Mouse (Mus musculus) heart, embryonic 13.5 days (tissue): ENCODE measurements around the gene Gpr107. TPM values are rescaled to one million over a fixed set of nuclear protein-coding genes. Genes with fewer than 3 reads are reported as not detected.

Source experiments
- ATAC-seq: fragments of 200-750 bp; cut with Nextera tagmentation; 2 replicates; pipeline ENCODE4 v1.8.0; 2017; ENCODE audit warnings: moderate TSS enrichment; ENCODE audit not compliant: insufficient number of reproducible peaks, low FRiP score, low TSS enrichment; ENCODE audit errors: extremely low read depth
- H3K27ac ChIP-seq: fragments of 300-500 bp; sonication (generic); replicated peaks from 2 replicates; pipeline ENCODE4 v1.5.1; 2015; ENCODE audit warnings: moderate library complexity, mild to moderate bottlenecking, inconsistent platforms
- H3K27me3 ChIP-seq: fragments of 300-500 bp; sonication (generic); replicated peaks from 2 replicates; pipeline ENCODE4 v1.6.1; 2015; ENCODE audit warnings: mild to moderate bottlenecking, inconsistent platforms
- H3K36me3 ChIP-seq: fragments of 300-500 bp; sonication (generic); 2 replicates; pipeline ENCODE4 v1.6.1; 2015; ENCODE audit warnings: mild to moderate bottlenecking, inconsistent platforms
- H3K4me1 ChIP-seq: fragments of 300-500 bp; sonication (generic); 2 replicates; pipeline ENCODE4 v1.6.1; 2015; ENCODE audit warnings: inconsistent platforms
- H3K4me2 ChIP-seq: fragments of 300-500 bp; sonication (generic); 2 replicates; pipeline ENCODE4 v1.6.1; 2015; ENCODE audit warnings: inconsistent platforms, mild to moderate bottlenecking, moderate library complexity
- H3K4me3 ChIP-seq: fragments of 300-500 bp; sonication (generic); 2 replicates; pipeline ENCODE4 v1.5.1; 2015; ENCODE audit warnings: moderate library complexity, mild to moderate bottlenecking, inconsistent platforms
- H3K9ac ChIP-seq: fragments of 300-500 bp; sonication (generic); 2 replicates; pipeline ENCODE4 v1.6.1; 2015; ENCODE audit warnings: inconsistent platforms, mild to moderate bottlenecking, moderate library complexity
- H3K9me3 ChIP-seq: fragments of 300-500 bp; sonication (generic); 2 replicates; pipeline ENCODE4 v1.6.1; 2016; ENCODE audit warnings: inconsistent platforms
- whole genome bisulfite sequencing: fragments of 180-500 bp; shearing (Covaris S2); methylation state at CpG from one replicate; pipeline ENCODE4 v1.1.7; 2015; ENCODE audit warnings: mixed read lengths; 5-methylcytosine and 5-hydroxymethylcytosine counted together
- polyA plus RNA-seq: library from polyadenylated mRNA; unstranded; fragments of >200 nt; fragmentation: Nextera tagmentation; extraction: Ambion mirVana; gene quantifications from 2 replicates; pipeline ENCODE4 v1.2.1, GENCODE M21; 2015

Gene Gpr107
- polyA plus RNA-seq, 1 experiment from 2014 or later = 34.8 TPM

GRCm38 (mm10) chr2:31115943-31116731 is 36.0 kb upstream of the Gpr107 start:
- ATAC-seq = no peak
- H3K4me2 ChIP-seq = no peak overlapping the region
- 69% methylated on average over 10 of the region's 10 CpGs for WGBS
- peaks cover 13% of the 10 kb centered on the region for H3K36me3 ChIP-seq
- H3K9me3 ChIP-seq = no peaks in the 10 kb centered on the region
- H3K27ac ChIP-seq = no peak overlapping the region
- peaks cover 51% of the 10 kb centered on the region for H3K4me1 ChIP-seq
- no peak overlapping the region for H3K9ac ChIP-seq
- H3K27me3 ChIP-seq = no peaks in the 10 kb centered on the region
- no peak overlapping the region for H3K4me3 ChIP-seq

- Histone ChIP-seq H3K4me2 (no peak overlapping the region), H3K36me3 (peaks cover 13% of the 10 kb centered on the region), H3K27ac (no peak overlapping the region), H3K9me3 (no peaks in the 10 kb centered on the region), H3K4me3 (no peak overlapping the region), H3K27me3 (no peaks in the 10 kb centered on the region), H3K9ac (no peak overlapping the region), H3K4me1 (peaks cover 57% of the 10 kb centered on the region)
- no peak for ATAC-seq
- 84% methylated on average over 3 of the region's 3 CpGs for WGBS
These were observed 33.9 kb upstream of the Gpr107 start for GRCm38 (mm10) chr2:31118211-31118610.

- no peak overlapping the region for H3K9ac ChIP-seq
- peak overlapping the region; percentile 82 for H3K27ac ChIP-seq
- no peak overlapping the region for H3K4me2 ChIP-seq
- peaks cover 63% of the 10 kb centered on the region for H3K4me1 ChIP-seq
- no peak for ATAC-seq
- peaks cover 12% of the 10 kb centered on the region for H3K36me3 ChIP-seq
- H3K27me3 ChIP-seq = no peaks in the 10 kb centered on the region
- no peak overlapping the region for H3K4me3 ChIP-seq
- no peaks in the 10 kb centered on the region for H3K9me3 ChIP-seq
- 86% methylated on average over 10 of the region's 10 CpGs for WGBS
These were observed 33.3 kb upstream of the Gpr107 start for GRCm38 (mm10) chr2:31118639-31119380.

- Histone ChIP-seq H3K9ac (peak overlapping the region; percentile 34; the same call in 1 of the 2 replicates), H3K27ac (peak overlapping the region; percentile 82), H3K9me3 (no peaks in the 10 kb centered on the region), H3K4me3 (no peak overlapping the region), H3K36me3 (peaks cover 8% of the 10 kb centered on the region; the same call in 1 of the 2 replicates), H3K27me3 (no peaks in the 10 kb centered on the region), H3K4me1 (peaks cover 73% of the 10 kb centered on the region), H3K4me2 (peak overlapping the region; percentile 36)
- ATAC-seq = no peak
- WGBS = 58% methylated on average over 13 of the region's 13 CpGs
These were observed 32.3 kb upstream of the Gpr107 start for GRCm38 (mm10) chr2:31119795-31120194.

GRCm38 (mm10) chr2:31121131-31121693 is 30.9 kb upstream of the Gpr107 start:
- no peak for ATAC-seq
- 62% methylated on average over 7 of the region's 7 CpGs for WGBS
- peak overlapping the region; percentile 43 for H3K27ac ChIP-seq
- no peaks in the 10 kb centered on the region for H3K9me3 ChIP-seq
- H3K4me2 ChIP-seq = no peak overlapping the region
- H3K4me1 ChIP-seq = peaks cover 67% of the 10 kb centered on the region
- H3K36me3 ChIP-seq = peaks cover 8% of the 10 kb centered on the region; the same call in 1 of the 2 replicates
- H3K4me3 ChIP-seq = no peak overlapping the region
- no peaks in the 10 kb centered on the region for H3K27me3 ChIP-seq
- H3K9ac ChIP-seq = no peak overlapping the region

GRCm38 (mm10) chr2:31122806-31123205 is 29.3 kb upstream of the Gpr107 start:
- no peaks in the 10 kb centered on the region for H3K36me3 ChIP-seq
- 77% methylated on average over 5 of the region's 5 CpGs for WGBS
- no peak for ATAC-seq
- no peak overlapping the region for H3K4me3 ChIP-seq
- H3K27me3 ChIP-seq = no peaks in the 10 kb centered on the region
- no peak overlapping the region for H3K9ac ChIP-seq
- H3K27ac ChIP-seq = 0 out of 2 replicates have a peak overlapping the region, but pooled peaks have one; percentile 24
- no peaks in the 10 kb centered on the region for H3K9me3 ChIP-seq
- no peak overlapping the region for H3K4me2 ChIP-seq
- peaks cover 75% of the 10 kb centered on the region for H3K4me1 ChIP-seq

- Histone ChIP-seq H3K27me3 (no peaks in the 10 kb centered on the region), H3K4me2 (no peak overlapping the region), H3K36me3 (no peaks in the 10 kb centered on the region), H3K9ac (no peak overlapping the region), H3K9me3 (no peaks in the 10 kb centered on the region), H3K4me3 (no peak overlapping the region), H3K27ac (no peak overlapping the region; the same call in 1 of the 2 replicates), H3K4me1 (peaks cover 79% of the 10 kb centered on the region)
- ATAC-seq = no peak
- WGBS = 80% methylated on average over 5 of the region's 5 CpGs
These were observed 28.6 kb upstream of the Gpr107 start for GRCm38 (mm10) chr2:31123493-31123892.

- H3K4me1 ChIP-seq = peaks cover 75% of the 10 kb centered on the region
- no peak overlapping the region for H3K4me2 ChIP-seq
- H3K9ac ChIP-seq = peak overlapping the region; percentile 48; the same call in 1 of the 2 replicates
- no peaks in the 10 kb centered on the region for H3K9me3 ChIP-seq
- no peaks in the 10 kb centered on the region for H3K27me3 ChIP-seq
- H3K36me3 ChIP-seq = no peaks in the 10 kb centered on the region
- no peak for ATAC-seq
- H3K27ac ChIP-seq = peak overlapping the region; percentile 80
- WGBS = 39% methylated on average over 2 of the region's 2 CpGs
- no peak overlapping the region for H3K4me3 ChIP-seq
These were observed 27.4 kb upstream of the Gpr107 start for GRCm38 (mm10) chr2:31124694-31125093.

- WGBS = 43% methylated on average over 7 of the region's 7 CpGs
- Histone ChIP-seq H3K4me1 (peaks cover 75% of the 10 kb centered on the region), H3K4me2 (no peak overlapping the region), H3K9ac (0 out of 2 replicates have a peak overlapping the region, but pooled peaks have one; percentile 48), H3K4me3 (no peak overlapping the region), H3K27ac (peak overlapping the region; percentile 80), H3K9me3 (no peaks in the 10 kb centered on the region), H3K27me3 (no peaks in the 10 kb centered on the region), H3K36me3 (no peaks in the 10 kb centered on the region)
- ATAC-seq = no peak
These were observed 27.0 kb upstream of the Gpr107 start for GRCm38 (mm10) chr2:31125156-31125555.

GRCm38 (mm10) chr2:31126048-31126447 is 26.1 kb upstream of the Gpr107 start:
- H3K27ac ChIP-seq = no peak overlapping the region; the same call in 1 of the 2 replicates
- no peak overlapping the region for H3K4me2 ChIP-seq
- H3K9me3 ChIP-seq = no peaks in the 10 kb centered on the region
- no peak for ATAC-seq
- WGBS = 83% methylated on average over 9 of the region's 9 CpGs
- H3K9ac ChIP-seq = no peak overlapping the region
- H3K4me3 ChIP-seq = no peak overlapping the region
- no peaks in the 10 kb centered on the region for H3K27me3 ChIP-seq
- H3K36me3 ChIP-seq = no peaks in the 10 kb centered on the region
- H3K4me1 ChIP-seq = peaks cover 76% of the 10 kb centered on the region

- H3K4me3 ChIP-seq = no peak overlapping the region
- H3K27ac ChIP-seq = peak overlapping the region; percentile 37; the same call in 1 of the 2 replicates
- no peak for ATAC-seq
- WGBS = 62% methylated on average over 7 of the region's 7 CpGs
- no peaks in the 10 kb centered on the region for H3K36me3 ChIP-seq
- H3K4me2 ChIP-seq = no peak overlapping the region
- peaks cover 78% of the 10 kb centered on the region for H3K4me1 ChIP-seq
- peak overlapping the region; percentile 6; the same call in 1 of the 2 replicates for H3K9ac ChIP-seq
- H3K27me3 ChIP-seq = no peaks in the 10 kb centered on the region
- H3K9me3 ChIP-seq = no peaks in the 10 kb centered on the region
These were observed 24.9 kb upstream of the Gpr107 start for GRCm38 (mm10) chr2:31127219-31127618.
